9 mouse cellular contexts compared by ENCODE assay signal in the genomic region with DNA sequence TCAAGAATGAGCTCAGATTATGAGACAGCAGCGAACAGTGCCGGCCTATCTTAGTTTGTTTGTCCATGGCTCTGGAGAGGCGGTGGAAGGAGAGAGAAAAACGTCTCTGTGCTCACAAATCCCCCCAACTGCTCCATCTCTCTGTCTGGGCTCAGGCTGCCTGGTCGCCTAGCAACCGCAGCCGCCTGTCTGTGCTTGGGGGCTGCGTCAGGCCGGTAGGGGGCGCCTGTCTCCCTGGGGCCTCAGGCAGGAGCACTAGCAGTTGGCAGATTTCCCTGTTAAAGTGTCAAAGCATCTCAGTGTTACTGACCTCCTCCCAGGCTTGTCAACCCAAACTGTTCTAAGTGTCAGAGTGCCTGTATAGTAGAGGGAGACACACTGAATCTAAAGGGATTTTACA. TPM values are rescaled to one million over a fixed set of nuclear protein-coding genes. Genes with fewer than 3 reads are reported as not detected.
DNase-seq lines count a peak whose midpoint lies in the region; ATAC-seq and TF ChIP-seq lines count a peak whose summit lies in the region.
"Had no signal": no experiment of that assay in that cellular context is flagged by ENCODE, and none has a peak within 500 bp of the region (broad histone marks: within the 10 kb centered on the region; RNA-seq: fewer than 3 reads in every experiment).

No protein-coding gene starts in this region.

- no peak for TF ChIP-seq EP300 in stomach, postnatal 0 days (optimal IDR thresholded peaks at IDR 0.05)

- TF ChIP-seq CTCF in stomach, postnatal 0 days (IDR thresholded peaks at IDR 0.05; ENCODE audit: low read depth): peak; percentile 68

- no peaks in the 10 kb centered on the region for H3K36me3 ChIP-seq in heart, embryonic 11.5 days (ENCODE audit: control insufficient read depth, insufficient read depth, low read length)
- no peaks in the 10 kb centered on the region for H3K36me3 ChIP-seq in forebrain, embryonic 16.5 days (ENCODE audit: control insufficient read depth, insufficient read depth)
- H3K36me3 ChIP-seq in hindbrain, embryonic 10.5 days: no peaks in the 10 kb centered on the region
- no peaks in the 10 kb centered on the region for H3K36me3 ChIP-seq in midbrain, embryonic 16.5 days (ENCODE audit: control insufficient read depth, insufficient read depth, low read length)
- H3K36me3 ChIP-seq in stomach, postnatal 0 days (ENCODE audit: control insufficient read depth, insufficient read depth, low read length): no peaks in the 10 kb centered on the region

- no peaks in the 10 kb centered on the region for H3K4me1 ChIP-seq in heart, embryonic 11.5 days (ENCODE audit: control insufficient read depth, insufficient read depth, low read length)
- no peaks in the 10 kb centered on the region for H3K4me1 ChIP-seq in forebrain, embryonic 16.5 days (replicated peaks; ENCODE audit: control insufficient read depth, insufficient read depth, low read length)
- 0 out of 2 replicates have a peak, but pooled peaks cover 3% of the 10 kb centered on the region for H3K4me1 ChIP-seq in hindbrain, embryonic 10.5 days (replicated peaks)
- no peaks in the 10 kb centered on the region for H3K4me1 ChIP-seq in midbrain, embryonic 16.5 days (ENCODE audit: control insufficient read depth, insufficient read depth, low read length)
- H3K4me1 ChIP-seq in stomach, postnatal 0 days (replicated peaks; ENCODE audit: control insufficient read depth, insufficient read depth): no peaks in the 10 kb centered on the region

- no peak overlapping the region for H3K9ac ChIP-seq in heart, embryonic 11.5 days (ENCODE audit: low read depth, low read length)
- no peak overlapping the region for H3K9ac ChIP-seq in forebrain, embryonic 16.5 days (replicated peaks; ENCODE audit: low read depth, low read length)
- no peak overlapping the region for H3K9ac ChIP-seq in midbrain, embryonic 16.5 days (ENCODE audit: low read depth, low read length)
- no peak overlapping the region for H3K9ac ChIP-seq in stomach, postnatal 0 days (ENCODE audit: low read length)

- H3K27me3 ChIP-seq in heart, embryonic 11.5 days (ENCODE audit: control insufficient read depth, insufficient read depth, low read length): 0 out of 2 replicates have a peak, but pooled peaks cover 10% of the 10 kb centered on the region
- H3K27me3 ChIP-seq in forebrain, embryonic 16.5 days (replicated peaks; ENCODE audit: control insufficient read depth, insufficient read depth, low read length): no peaks in the 10 kb centered on the region
- H3K27me3 ChIP-seq in hindbrain, embryonic 10.5 days (ENCODE audit: insufficient read depth, poor library complexity, severe bottlenecking): peaks cover 38% of the 10 kb centered on the region
- H3K27me3 ChIP-seq in midbrain, embryonic 16.5 days (ENCODE audit: control insufficient read depth, insufficient read depth, low read depth, low read length): no peaks in the 10 kb centered on the region
- H3K27me3 ChIP-seq in stomach, postnatal 0 days (ENCODE audit: control insufficient read depth, insufficient read depth, low read length): no peaks in the 10 kb centered on the region

- no peak overlapping the region for H3K27ac ChIP-seq in heart, embryonic 11.5 days (ENCODE audit: low read depth, low read length)
- H3K27ac ChIP-seq in forebrain, embryonic 16.5 days (ENCODE audit: low read length): no peak overlapping the region
- no peak overlapping the region for H3K27ac ChIP-seq in hindbrain, embryonic 10.5 days
- H3K27ac ChIP-seq in midbrain, embryonic 16.5 days (ENCODE audit: low read length): no peak overlapping the region
- no peak overlapping the region for H3K27ac ChIP-seq in stomach, postnatal 0 days (replicated peaks)

- 8% methylated on average over 10 of the region's 10 CpGs for WGBS in heart, embryonic 11.5 days (ENCODE audit: insufficient replicate concordance)
- WGBS in forebrain, embryonic 16.5 days: 11% methylated on average over 10 of the region's 10 CpGs
- 6% methylated on average over 10 of the region's 10 CpGs for WGBS in hindbrain, embryonic 10.5 days
- WGBS in midbrain, embryonic 16.5 days: 15% methylated on average over 10 of the region's 10 CpGs
- 13% methylated on average over 10 of the region's 10 CpGs for WGBS in stomach, postnatal 0 days

- no peaks in the 10 kb centered on the region for H3K9me3 ChIP-seq in heart, embryonic 11.5 days (replicated peaks; ENCODE audit: control insufficient read depth, low read length)
- H3K9me3 ChIP-seq in forebrain, embryonic 16.5 days (ENCODE audit: control insufficient read depth, low read length): no peaks in the 10 kb centered on the region
- no peaks in the 10 kb centered on the region for H3K9me3 ChIP-seq in hindbrain, embryonic 10.5 days
- H3K9me3 ChIP-seq in midbrain, embryonic 16.5 days (replicated peaks; ENCODE audit: control insufficient read depth, low read length, poor library complexity, severe bottlenecking): no peaks in the 10 kb centered on the region
- no peaks in the 10 kb centered on the region for H3K9me3 ChIP-seq in stomach, postnatal 0 days (ENCODE audit: control insufficient read depth, low read length)

- H3K4me3 ChIP-seq in heart, embryonic 11.5 days (ENCODE audit: low read depth, low read length): no peak overlapping the region
- H3K4me3 ChIP-seq in forebrain, embryonic 16.5 days (replicated peaks; ENCODE audit: low read length): no peak overlapping the region
- no peak overlapping the region for H3K4me3 ChIP-seq in hindbrain, embryonic 10.5 days
- H3K4me3 ChIP-seq in midbrain, embryonic 16.5 days (ENCODE audit: low read depth, low read length): no peak overlapping the region
- H3K4me3 ChIP-seq in stomach, postnatal 0 days (ENCODE audit: low read depth, low read length): no peak overlapping the region

- no peak overlapping the region for H3K4me2 ChIP-seq in heart, embryonic 11.5 days
- no peak overlapping the region for H3K4me2 ChIP-seq in forebrain, embryonic 16.5 days (ENCODE audit: low read length)
- H3K4me2 ChIP-seq in midbrain, embryonic 16.5 days (ENCODE audit: low read length): no peak overlapping the region
- H3K4me2 ChIP-seq in stomach, postnatal 0 days (replicated peaks; ENCODE audit: low read depth): no peak overlapping the region

- no peak for ATAC-seq in heart, embryonic 11.5 days (replicated peaks; ENCODE audit: insufficient number of reproducible peaks, low FRiP score, low TSS enrichment)
- peak; percentile 89 for ATAC-seq in forebrain, embryonic 16.5 days
- ATAC-seq in midbrain, embryonic 16.5 days: peak; percentile 81
- ATAC-seq in stomach, postnatal 0 days (ENCODE audit: low FRiP score, low TSS enrichment): no peak
- ATAC-seq: Patski had no signal

- DNase-seq in heart, adult 18-20 months: peak; percentile 53 to 54
- peak; percentile 12 for DNase-seq in c-Kit-positive CD71-positive TER-119-positive erythroid progenitor cells, embryonic 14.5 days (ENCODE audit: low spot score)
- DNase-seq in hindbrain, embryonic 10.5 days (ENCODE audit: low spot score): peak; percentile 69
- peak; percentile 62 to 77 for DNase-seq in left cerebral cortex, adult 8-10 months (ENCODE audit: low spot score in 2 of 2)
- DNase-seq in stomach, postnatal 0 days (ENCODE audit: low spot score): peak; percentile 54

RNA-seq across cellular contexts. Expression of gene Gdpd2, which starts 12.3 kb away (rescaled TPM):
- total RNA-seq in heart, adult 18-20 months (2021): under 1 TPM in 1 of 2 experiments, not detected in 1; 0.36 TPM
- 0.52 and 0.58 TPM in 2 replicates for polyA plus RNA-seq in heart, embryonic 11.5 days (2014; fragmentation: Nextera tagmentation; extraction: Ambion mirVana)
- 10.7 and 15.1 TPM in 2 replicates for polyA plus RNA-seq in forebrain, embryonic 16.5 days (2015; fragmentation: Nextera tagmentation; extraction: Ambion mirVana)
- 8.6 and 9.9 TPM in 2 replicates for polyA plus RNA-seq in hindbrain, embryonic 10.5 days (2016; fragmentation: Nextera tagmentation; extraction: Ambion mirVana)
- total RNA-seq in left cerebral cortex, adult 8-10 months (2022): 10 to 100 TPM in 1 of 4 experiments, 1 to 10 TPM in 3; 5.5 to 10.9 (median 6.8) TPM
- 41.6 and 54.6 TPM in 2 replicates for polyA plus RNA-seq in midbrain, embryonic 16.5 days (2015; fragmentation: Nextera tagmentation; extraction: Ambion mirVana)
- 21.4 and 28.1 TPM in 2 replicates for polyA plus RNA-seq in stomach, postnatal 0 days (2015; fragmentation: Nextera tagmentation; extraction: Ambion mirVana)

RNA-seq across cellular contexts. Expression of gene Dlg3, which starts 25.6 kb away (rescaled TPM):
- total RNA-seq in heart, adult 18-20 months (2021): 1 to 10 TPM; 2.1 to 2.8 TPM
- polyA plus RNA-seq in heart, embryonic 11.5 days (2014; fragmentation: Nextera tagmentation; extraction: Ambion mirVana): 3.2 and 4.0 TPM in 2 replicates
- polyA plus RNA-seq in forebrain, embryonic 16.5 days (2015; fragmentation: Nextera tagmentation; extraction: Ambion mirVana): 10.5 and 11.2 TPM in 2 replicates
- polyA plus RNA-seq in hindbrain, embryonic 10.5 days (2016; fragmentation: Nextera tagmentation; extraction: Ambion mirVana): 12.2 and 15.1 TPM in 2 replicates
- total RNA-seq in left cerebral cortex, adult 8-10 months (2022): 100 to 1,000 TPM; 121 to 133 (median 126) TPM
- polyA plus RNA-seq in midbrain, embryonic 16.5 days (2015; fragmentation: Nextera tagmentation; extraction: Ambion mirVana): 8.0 and 10.5 TPM in 2 replicates
- 3.0 and 3.2 TPM in 2 replicates for polyA plus RNA-seq in stomach, postnatal 0 days (2015; fragmentation: Nextera tagmentation; extraction: Ambion mirVana)

Comparison
In these comparisons a context has a peak if more than half of its experiments do, and no peak if none do; other contexts are left out.
1. DNase-seq: peak in every context shown above with its lines; median percentile 70 in left cerebral cortex, adult 8-10 months; 69 in hindbrain, embryonic 10.5 days; 54 in stomach, postnatal 0 days; 54 in heart, adult 18-20 months; 12 in c-Kit-positive CD71-positive TER-119-positive erythroid progenitor cells, embryonic 14.5 days.
2. ATAC-seq: peak in forebrain, embryonic 16.5 days (single experiment) and midbrain, embryonic 16.5 days (single experiment); none in heart, embryonic 11.5 days (single experiment) and stomach, postnatal 0 days (single experiment).